Mouse (Mus musculus) olfactory bulb, adult 2 months (tissue): ENCODE measurements around the gene Trim41.

Source experiments
- CTCF ChIP-seq: fragments of 200-500 bp; IDR thresholded peaks from 2 replicates; pipeline ENCODE4 v1.5.1; 2012; ENCODE audit warnings: low read depth, mild to moderate bottlenecking, low read length, moderate library complexity; ENCODE audit not compliant: insufficient read depth
- POLR2A ChIP-seq: fragments of 200-500 bp; IDR thresholded peaks from 2 replicates; pipeline ENCODE4 v1.6.1; 2012; ENCODE audit warnings: mild to moderate bottlenecking, low read depth, low read length, moderate library complexity; ENCODE audit not compliant: insufficient read depth

- TF ChIP-seq CTCF (no peak), POLR2A (no peak)
Measured at GRCm38 (mm10) chr11:48827926-48828325, 10.8 kb upstream of the Trim41 start.
